Mouse (Mus musculus) forelimb bud, embryonic 11.5 days (tissue): ENCODE measurements around the gene Myof.
A peak's percentile ranks its signal among the peaks of the same experiment; 100 is the strongest.

Experiments used
- DNase-seq: peaks from one replicate; pipeline ENCODE4 v3.0.0-alpha.2; 2012; ENCODE audit warnings: low read depth, low spot score

Myof gene

GRCm38 (mm10) chr19:37876605-37877245, 166.7 kb downstream of the Myof start:
- DNase-seq: no peak

- no peak for DNase-seq
Measured at GRCm38 (mm10) chr19:37873499-37873898, 169.9 kb downstream of the Myof start.

- DNase-seq: no peak
Measured at GRCm38 (mm10) chr19:37867592-37867991, 175.8 kb downstream of the Myof start.

GRCm38 (mm10) chr19:37866994-37867393, 176.4 kb downstream of the Myof start:
- no peak for DNase-seq

GRCm38 (mm10) chr19:37861171-37861570, 182.2 kb downstream of the Myof start:
- no peak for DNase-seq

GRCm38 (mm10) chr19:37860267-37860666, 183.1 kb downstream of the Myof start:
- no peak for DNase-seq

- DNase-seq: no peak
Measured at GRCm38 (mm10) chr19:37858406-37859081, 184.8 kb downstream of the Myof start.

- no peak for DNase-seq
Measured at GRCm38 (mm10) chr19:37852056-37852455, 191.3 kb downstream of the Myof start.

GRCm38 (mm10) chr19:37851590-37852038, 191.8 kb downstream of the Myof start:
- peak; percentile 11 for DNase-seq
